Mouse (Mus musculus) adrenal gland (tissue): Measurements from ENCODE around the gene Otof.

Source experiments
- intact Hi-C: fragments of 180-260 bp; cut with DNase I; formaldehyde crosslinking; loops from one replicate; pipeline ENCODE4 v1.15.1; 2025

Otof gene

GRCm38 (mm10) chr5:30427406-30427805 lies 34.3 kb downstream of the Otof start:
- intact Hi-C loops, result no loop called here

- intact Hi-C loops, result loop anchor here (2.0 to 5.0 kb wide), 2 partner anchors 59 to 215 kb away; no protein-coding TSS in a partner anchor
Measured at GRCm38 (mm10) chr5:30423572-30424244, 38.0 kb downstream of the Otof start.

GRCm38 (mm10) chr5:30423121-30423520 lies 38.6 kb downstream of the Otof start:
- intact Hi-C loops, result loop anchor here (2.0 to 5.0 kb wide), 2 partner anchors 59 to 216 kb away; no protein-coding TSS in a partner anchor

GRCm38 (mm10) chr5:30416665-30417064 lies 45.1 kb downstream of the Otof start:
- intact Hi-C loops, result no loop called here

GRCm38 (mm10) chr5:30415876-30416275 lies 45.9 kb downstream of the Otof start:
- intact Hi-C loops, result no loop called here

- intact Hi-C loops, result no loop called here
Measured at GRCm38 (mm10) chr5:30415381-30415780, 46.4 kb downstream of the Otof start.

GRCm38 (mm10) chr5:30411524-30411923 lies 50.2 kb downstream of the Otof start:
- intact Hi-C loops, result no loop called here

- intact Hi-C loops, result no loop called here
Measured at GRCm38 (mm10) chr5:30406876-30407275, 54.9 kb downstream of the Otof start.

GRCm38 (mm10) chr5:30401165-30401564 lies 60.6 kb downstream of the Otof start:
- intact Hi-C loops, result no loop called here

GRCm38 (mm10) chr5:30400521-30400920 lies 61.2 kb downstream of the Otof start:
- intact Hi-C loops, result no loop called here

- intact Hi-C loops, result loop anchor here (10.0 kb wide), 1 partner anchor 243 kb away; no protein-coding TSS in a partner anchor
Measured at GRCm38 (mm10) chr5:30391473-30391872, 70.3 kb downstream of the Otof start.

- intact Hi-C loops, result loop anchor here (10.0 kb wide), 1 partner anchor 245 kb away; no protein-coding TSS in a partner anchor
Measured at GRCm38 (mm10) chr5:30389836-30390235, 71.9 kb downstream of the Otof start.

- intact Hi-C loops, result no loop called here
Measured at GRCm38 (mm10) chr5:30387726-30388125, 74.0 kb downstream of the Otof start.

- intact Hi-C loops, result no loop called here
Measured at GRCm38 (mm10) chr5:30382876-30383275, 78.9 kb downstream of the Otof start.

- intact Hi-C loops, result no loop called here
Measured at GRCm38 (mm10) chr5:30369426-30369825, 92.3 kb downstream of the Otof start.

- intact Hi-C loops, result no loop called here
Measured at GRCm38 (mm10) chr5:30367405-30367804, 94.3 kb downstream of the Otof start.

GRCm38 (mm10) chr5:30358436-30359099 lies 103.2 kb downstream of the Otof start:
- intact Hi-C loops, result no loop called here

- intact Hi-C loops, result no loop called here
Measured at GRCm38 (mm10) chr5:30356647-30357046, 105.1 kb downstream of the Otof start.

- intact Hi-C loops, result no loop called here
Measured at GRCm38 (mm10) chr5:30355559-30356159, 106.1 kb downstream of the Otof start.

GRCm38 (mm10) chr5:30355114-30355513 lies 106.6 kb downstream of the Otof start:
- intact Hi-C loops, result no loop called here

GRCm38 (mm10) chr5:30353605-30354004 lies 108.1 kb downstream of the Otof start:
- intact Hi-C loops, result no loop called here

- intact Hi-C loops, result no loop called here
Measured at GRCm38 (mm10) chr5:30343886-30344285, 117.8 kb downstream of the Otof start.
